Mouse (Mus musculus) heart, postnatal 25 days (tissue): ENCODE data around the gene Lcmt1. TPM values are rescaled to one million over a fixed set of nuclear protein-coding genes. Genes with fewer than 3 reads are reported as not detected.
A peak's percentile ranks its signal among the peaks of the same experiment; 100 is the strongest.

Experiments used
- DNase-seq: peaks from one replicate; pipeline ENCODE4 v3.0.0; 2022; ENCODE audit warnings: low spot score
- intact Hi-C: fragments of 180-260 bp; cut with DNase I; formaldehyde crosslinking; loops from one replicate; pipeline ENCODE4 v1.15.1; 2025
- total RNA-seq, 2 experiments: library from RNA; stranded (reverse); gene quantifications; 2 replicates each; pipeline ENCODE4 v1.2.3; 2021

The Lcmt1 gene
- total RNA-seq, 2 experiments from 2014 or later, result 20.0 to 21.9 TPM

DNA sequence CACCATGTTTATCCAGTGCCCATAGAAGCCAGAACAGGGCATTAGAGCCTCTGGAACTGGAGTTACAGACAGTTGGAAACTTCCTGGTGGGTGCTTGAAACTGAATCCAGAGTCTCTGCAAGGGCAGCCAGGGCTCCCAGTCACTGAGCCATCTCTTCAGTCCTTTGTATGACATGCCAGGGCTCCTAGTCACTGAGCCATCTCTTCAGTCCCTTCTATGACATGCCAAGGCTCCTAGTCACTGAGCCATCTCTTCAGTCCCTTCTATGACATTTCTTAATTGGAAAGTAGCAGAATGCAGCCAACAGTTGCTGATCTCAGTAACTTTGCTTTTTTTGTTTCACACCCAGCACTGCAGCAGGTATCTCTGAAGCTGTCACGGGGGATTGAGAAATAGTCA lies 72.5 kb downstream of the Lcmt1 start:
- intact Hi-C loops, result no loop called here
- no peak for DNase-seq

DNA sequence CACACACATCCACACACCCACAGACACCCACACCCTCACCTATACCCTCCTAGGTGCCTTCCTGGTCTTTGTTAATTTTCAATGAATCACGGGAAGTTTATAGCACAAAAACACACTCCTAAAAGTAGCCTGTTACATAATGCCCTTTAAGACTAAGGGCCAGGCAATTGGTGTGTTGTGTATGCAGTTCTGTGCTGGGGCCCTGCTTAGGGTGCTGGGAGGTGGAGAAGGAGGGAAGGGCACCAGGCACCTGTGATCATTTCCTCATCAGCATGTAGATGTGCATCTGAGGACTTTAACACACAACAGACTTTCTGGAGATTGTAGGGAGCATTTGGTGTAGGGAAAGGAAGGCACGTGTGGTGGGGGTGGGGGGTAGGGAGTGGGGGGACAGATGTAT lies 79.2 kb downstream of the Lcmt1 start:
- intact Hi-C loops, result no loop called here
- DNase-seq, result no peak

DNA sequence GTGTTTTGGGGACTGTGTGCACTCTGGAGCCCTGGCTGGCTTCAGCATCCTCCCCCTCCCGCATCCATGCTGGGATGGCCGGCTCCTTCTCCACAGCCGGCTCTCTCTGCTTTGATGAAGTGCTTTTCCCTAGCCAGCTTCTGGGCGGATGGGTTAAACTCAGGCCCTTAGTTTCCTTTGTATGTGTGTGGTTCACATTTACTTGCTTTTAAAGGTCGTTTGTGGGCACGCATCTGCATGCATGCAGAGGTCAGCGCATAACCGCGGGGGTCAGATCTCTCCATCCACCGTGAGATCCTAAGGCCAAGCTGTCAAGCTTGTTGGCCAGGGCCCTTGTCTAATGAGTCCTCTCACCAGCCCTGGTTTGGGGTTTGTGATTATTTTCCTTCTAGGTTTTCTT lies 80.1 kb downstream of the Lcmt1 start:
- no peak for DNase-seq
- intact Hi-C loops, result no loop called here

DNA sequence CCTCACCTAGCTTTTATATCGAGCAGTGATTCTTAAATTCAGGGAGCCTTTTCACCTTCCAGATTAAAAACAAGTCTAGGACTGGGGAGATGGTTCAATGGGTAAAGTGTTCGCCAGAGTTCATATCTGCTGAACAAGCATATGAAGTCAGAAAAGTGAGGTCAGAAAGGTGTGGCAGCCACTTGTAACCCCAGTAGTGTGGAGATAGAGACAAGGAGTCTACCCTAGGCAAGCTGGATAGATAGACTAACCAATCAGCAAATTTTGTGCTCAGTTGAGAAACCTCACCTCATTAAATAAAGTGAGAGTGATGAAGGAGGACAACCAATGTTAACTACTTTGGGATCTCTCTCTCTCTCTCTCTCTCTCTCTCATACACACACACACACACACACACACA lies 80.9 kb downstream of the Lcmt1 start:
- intact Hi-C loops, result no loop called here
- DNase-seq, result no peak

DNA sequence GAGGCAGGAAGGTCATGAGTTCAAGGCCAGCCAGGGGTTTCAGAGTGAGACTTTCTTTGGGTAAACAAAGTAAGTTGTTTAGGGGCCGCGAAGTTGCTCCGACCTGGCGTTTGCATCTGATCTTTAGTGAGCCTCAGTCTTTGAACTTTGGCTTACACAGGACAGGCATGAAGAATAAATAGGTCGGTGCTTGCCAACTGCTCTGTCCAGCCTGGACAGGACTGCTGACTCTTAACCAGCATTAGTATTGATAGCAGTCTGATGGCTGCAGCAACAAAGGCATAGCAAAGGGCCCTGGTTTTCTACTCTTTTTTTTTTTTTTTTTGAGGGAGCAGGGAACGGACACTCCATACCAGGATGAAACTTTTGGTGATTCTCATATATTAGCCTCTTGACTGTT lies 83.0 kb downstream of the Lcmt1 start:
- no peak for DNase-seq
- intact Hi-C loops, result no loop called here

DNA sequence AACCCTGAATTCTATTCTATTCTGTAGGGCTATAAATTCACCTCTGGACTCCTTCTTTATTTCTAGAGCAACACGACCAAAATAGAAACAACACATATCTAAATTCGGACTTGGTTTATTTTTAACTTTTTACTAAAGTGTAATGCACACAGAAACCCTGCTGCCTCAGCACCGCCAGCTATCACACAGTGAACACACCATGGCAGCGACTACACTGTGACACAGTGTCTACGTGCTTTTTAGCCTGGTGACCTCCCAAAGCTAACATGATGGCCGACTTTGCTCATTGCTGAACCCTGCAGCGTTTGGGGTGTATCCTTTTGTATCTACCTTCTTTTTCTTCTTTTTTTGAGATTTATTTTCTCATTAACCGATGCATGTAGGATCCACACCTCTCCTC lies 83.5 kb downstream of the Lcmt1 start:
- intact Hi-C loops, result no loop called here
- DNase-seq, result no peak

DNA sequence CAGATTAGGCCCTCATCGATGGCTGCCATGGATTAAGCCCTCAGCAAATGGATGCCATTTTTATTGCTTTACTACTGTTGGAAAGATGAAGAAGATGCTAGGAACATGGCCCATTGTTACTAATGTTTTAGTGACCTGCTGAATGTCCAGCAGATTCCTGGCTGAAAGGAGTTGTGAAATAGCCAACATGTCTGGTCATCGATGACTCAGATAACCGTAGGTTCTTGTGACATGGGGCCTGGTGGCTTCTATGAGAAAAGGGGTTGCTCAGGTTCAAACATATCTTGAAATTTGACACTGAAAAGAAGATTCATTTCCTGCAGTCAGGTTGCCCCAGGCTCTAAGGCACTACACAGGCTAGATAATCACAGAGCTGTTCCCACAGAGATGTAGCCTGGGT lies 85.5 kb downstream of the Lcmt1 start:
- DNase-seq, result no peak
- intact Hi-C loops, result no loop called here

DNA sequence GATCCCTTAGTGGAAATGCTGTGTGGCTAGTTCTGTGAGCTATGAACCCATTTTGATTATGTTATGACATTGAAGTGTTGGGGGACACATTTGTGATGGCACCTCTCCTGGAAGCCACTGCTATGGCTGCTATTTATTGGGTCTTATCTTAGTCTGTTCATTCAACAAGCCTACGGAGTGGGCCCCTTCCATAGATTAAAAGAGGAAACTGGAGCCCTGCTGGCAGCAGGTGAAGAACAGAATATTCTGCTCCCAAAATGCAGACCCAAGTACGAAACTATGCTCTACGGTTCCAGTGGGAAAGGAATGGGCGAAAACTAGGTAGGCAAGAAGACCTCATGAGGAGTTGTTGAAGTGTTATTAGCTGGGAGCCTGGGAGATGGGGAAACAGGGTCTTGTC lies 88.7 kb downstream of the Lcmt1 start:
- no peak for DNase-seq
- intact Hi-C loops, result no loop called here

DNA sequence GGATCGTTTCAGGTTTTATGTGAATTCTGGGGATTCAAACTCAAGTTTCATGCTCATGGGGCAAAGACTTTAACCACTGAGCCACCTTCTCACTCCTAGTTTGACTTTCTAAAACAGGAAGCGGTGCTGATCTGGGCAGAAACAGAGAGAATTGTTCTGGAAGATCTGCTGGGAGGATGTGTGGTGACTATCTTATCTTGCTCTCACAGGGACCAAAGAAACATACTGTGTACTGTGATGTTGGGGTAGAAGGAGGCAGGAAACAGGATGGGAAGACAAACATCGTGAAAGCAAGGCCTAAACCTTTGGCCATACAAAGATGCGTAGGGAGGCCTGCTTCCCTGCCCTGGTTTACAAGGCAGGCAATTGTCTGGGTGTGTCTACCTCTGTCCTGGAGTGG lies 89.7 kb downstream of the Lcmt1 start:
- no peak for DNase-seq
- intact Hi-C loops, result no loop called here

DNA sequence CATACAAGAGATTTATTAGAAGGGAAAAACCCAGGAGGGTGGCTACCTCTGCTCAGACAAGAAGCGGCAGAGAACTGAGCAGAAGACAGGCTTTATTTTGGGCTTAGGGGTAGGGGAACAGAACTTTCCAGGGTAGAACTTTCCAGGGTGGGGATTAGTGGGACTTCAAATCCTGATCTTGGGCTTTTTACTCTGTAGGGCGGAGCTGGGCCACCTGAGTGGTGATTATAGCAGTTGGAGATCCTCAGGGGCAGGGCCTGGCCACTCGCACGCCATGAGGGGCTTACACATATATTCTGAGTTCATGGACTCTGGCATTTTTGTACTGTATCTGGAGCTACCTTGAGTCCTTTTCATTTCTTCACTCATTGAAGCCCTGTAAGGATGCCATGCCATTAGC lies 91.7 kb downstream of the Lcmt1 start:
- intact Hi-C loops, result loop anchor here (5.0 to 10.0 kb wide), 2 partner anchors 417 to 514 kb away; no protein-coding TSS in a partner anchor
- DNase-seq, result no peak

DNA sequence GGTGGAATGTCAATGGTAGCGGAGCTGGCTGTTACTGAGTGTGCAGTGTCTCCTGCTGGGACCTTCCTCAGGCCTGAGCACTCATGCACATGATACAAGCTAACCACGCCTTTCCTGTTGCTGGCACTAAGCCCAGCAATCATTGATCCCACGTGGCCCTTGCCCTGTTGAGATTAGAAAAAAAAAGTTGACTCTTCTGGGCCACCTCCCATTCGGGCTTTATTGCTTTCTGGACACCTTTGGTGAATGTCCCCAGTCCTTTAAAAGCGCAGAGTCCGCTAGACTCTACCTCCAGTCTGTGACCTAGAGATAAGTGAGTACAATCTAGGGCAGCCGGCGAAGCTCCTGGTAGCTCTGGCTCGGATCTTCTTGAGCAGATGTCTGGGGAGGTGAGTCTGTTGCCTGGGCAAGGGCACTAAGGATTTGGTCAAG lies 92.5 kb downstream of the Lcmt1 start, which contains the start of gene Aqp8:
TSS of gene Aqp8 (plus strand) at position 222 of the 432 bp plus-strand sequence.
- DNase-seq, result peak; percentile 8
- intact Hi-C loops, result loop anchor here (5.0 to 10.0 kb wide), 2 partner anchors 417 to 515 kb away; no protein-coding TSS in a partner anchor

DNA sequence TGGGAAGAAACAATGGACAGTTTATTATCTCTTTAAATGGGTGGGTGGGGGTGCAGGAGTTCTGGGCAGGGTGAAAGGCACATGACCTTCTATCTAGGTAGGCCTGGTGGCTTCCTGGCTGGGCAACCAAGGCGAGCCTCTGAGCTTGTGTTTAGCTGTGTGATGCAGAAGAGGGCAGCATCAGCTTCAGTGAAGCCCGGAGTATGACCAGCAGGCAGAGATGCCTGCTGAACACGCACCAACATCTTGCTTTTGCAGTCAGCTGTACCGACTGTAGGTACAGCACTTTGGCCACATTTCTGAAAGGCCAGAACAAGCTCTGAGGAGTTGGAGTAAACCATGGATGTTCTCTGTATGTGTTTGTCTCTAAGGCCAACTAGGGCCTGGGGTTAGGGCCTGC lies 94.0 kb downstream of the Lcmt1 start:
- intact Hi-C loops, result loop anchor here (5.0 to 10.0 kb wide), 2 partner anchors 419 to 516 kb away; no protein-coding TSS in a partner anchor
- DNase-seq, result no peak

DNA sequence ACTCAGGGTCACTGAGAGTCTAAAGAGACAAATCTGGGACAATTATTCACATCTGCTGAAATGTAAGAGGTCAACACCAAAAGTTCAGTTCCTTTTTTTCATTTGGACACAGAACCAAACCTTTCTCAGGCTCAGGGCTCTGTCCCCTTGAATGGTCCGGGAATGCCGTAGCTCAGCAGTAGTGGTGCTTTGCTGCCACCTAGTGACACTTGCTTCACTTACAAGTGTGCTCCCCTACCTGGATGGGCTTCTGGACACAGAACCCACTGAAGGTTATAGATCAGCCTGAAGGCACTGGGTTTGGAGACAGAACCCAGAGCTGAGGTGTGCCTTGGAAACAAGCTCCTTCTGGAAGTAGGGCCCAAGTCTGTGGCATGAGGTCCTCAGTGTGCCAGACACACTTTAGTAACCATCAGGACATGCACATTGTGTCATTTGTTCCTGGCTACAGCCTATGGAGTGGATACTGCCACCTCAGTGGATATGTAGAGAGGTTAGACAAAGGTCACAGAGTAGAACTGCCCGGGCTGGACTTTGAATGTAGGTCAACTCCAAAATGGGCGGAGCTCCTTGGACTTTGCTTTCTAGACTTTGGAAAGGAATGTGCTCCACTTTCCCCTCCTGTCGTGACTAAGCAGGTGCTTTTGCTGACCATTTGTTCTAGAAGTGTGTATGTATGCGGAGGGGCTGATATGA lies 96.3 kb downstream of the Lcmt1 start:
- DNase-seq, result no peak
- intact Hi-C loops, result loop anchor here (1.0 to 10.0 kb wide), 4 partner anchors 67 to 449 kb away; no protein-coding TSS in a partner anchor

DNA sequence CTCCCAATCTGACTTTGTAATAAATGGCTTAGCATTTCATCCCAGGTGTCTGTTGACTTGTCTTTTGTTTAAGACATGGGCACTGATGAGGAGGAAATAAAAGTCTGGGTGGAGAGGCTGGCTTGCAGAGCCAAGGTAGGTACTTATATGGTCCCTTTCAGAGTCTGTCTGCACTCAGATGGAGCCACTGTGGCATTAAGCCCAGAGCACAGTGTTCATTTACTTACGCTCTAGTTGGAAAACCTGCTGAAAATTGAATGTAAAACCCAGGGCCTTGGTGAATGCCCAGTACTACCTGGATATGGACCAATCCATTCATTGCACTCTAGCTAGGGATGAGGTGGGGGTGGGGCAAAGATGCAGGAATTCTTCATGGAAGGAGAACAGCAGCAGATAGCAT lies 98.4 kb downstream of the Lcmt1 start:
- intact Hi-C loops, result loop anchor here (10.0 kb wide), 1 partner anchor 423 kb away; no protein-coding TSS in a partner anchor
- DNase-seq, result no peak

Other genes starting within 250 kb of the Lcmt1 start
- gene Tnrc6a, start 245.9 kb upstream of the Lcmt1 start, total RNA-seq, result 10 to 100 TPM; 33.1 to 33.3 TPM
- gene Slc5a11, start 155.0 kb upstream of the Lcmt1 start, total RNA-seq, result not detected
- 10 to 100 TPM; 16.7 to 20.2 TPM for gene Arhgap17, start 131 bp downstream of the Lcmt1 start, total RNA-seq
- gene Aqp8, start 92.5 kb downstream of the Lcmt1 start, total RNA-seq, result 1 to 10 TPM; 1.7 to 2.0 TPM
- under 1 TPM; 0.08 to 0.18 TPM for gene Zkscan2, start 130.7 kb downstream of the Lcmt1 start, total RNA-seq